Mouse (Mus musculus) B cell, adult 2 months (primary cell): ENCODE data around the gene Sarm1.

Source experiments
- DNase-seq, 2 experiments: peaks; one replicate each; pipeline ENCODE4 v3.0.0; 2022

The Sarm1 gene

DNA sequence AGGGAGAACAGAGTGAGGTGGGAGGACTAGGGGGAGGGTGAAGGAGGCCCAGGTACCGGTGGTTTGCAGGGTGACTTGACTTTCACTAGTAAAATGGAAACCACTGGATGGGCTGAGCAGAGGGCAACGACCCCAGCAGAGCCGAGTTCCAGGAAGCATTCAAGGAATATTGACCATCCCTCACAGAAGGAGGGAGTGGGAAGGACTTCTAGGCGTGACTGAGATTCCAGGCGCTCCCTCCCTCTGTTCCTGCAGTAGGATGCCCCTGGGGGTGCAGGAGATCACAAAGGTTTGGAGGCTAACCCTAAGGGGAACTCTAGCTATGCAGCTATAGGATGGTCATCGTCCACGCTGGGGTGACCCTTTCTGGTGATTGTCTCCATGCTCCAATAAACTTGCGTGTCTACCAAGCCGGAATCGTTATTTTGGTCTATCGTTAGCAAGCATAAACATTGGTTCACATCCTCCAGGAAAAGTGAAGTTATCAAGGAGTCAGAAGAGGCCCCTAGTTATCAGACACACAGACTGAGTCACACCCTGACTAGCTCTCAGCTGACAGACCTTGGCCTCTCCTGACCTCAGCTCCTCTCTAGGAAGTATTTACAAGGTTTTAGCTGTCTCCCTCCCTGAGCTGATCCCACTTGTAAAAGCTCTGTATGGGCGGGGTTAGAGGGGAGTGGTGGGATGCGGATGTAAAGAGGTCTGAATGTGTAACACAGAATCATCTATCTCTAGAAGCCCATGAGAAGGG, 34.1 kb downstream of the Sarm1 start:
- DNase-seq = no peak

DNA sequence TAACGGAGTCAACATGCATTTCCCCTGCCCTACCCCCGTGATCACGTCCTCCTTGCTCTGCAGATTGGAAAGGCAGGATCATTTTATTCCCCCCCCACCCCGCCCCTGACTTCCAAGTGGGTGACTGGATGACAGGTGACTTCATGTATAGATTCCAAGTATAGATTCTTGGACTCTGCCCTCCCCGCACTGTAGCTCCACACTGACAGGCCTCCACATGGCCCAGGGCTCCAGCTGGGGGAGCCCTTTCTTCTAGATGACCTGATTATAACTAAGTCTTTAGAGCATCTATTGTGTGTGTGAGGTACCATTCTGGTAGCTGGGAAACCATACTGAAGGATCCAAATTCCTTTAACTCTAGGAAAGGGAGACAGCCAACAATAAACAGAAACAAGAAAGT, 34.9 kb downstream of the Sarm1 start:
- no peak for DNase-seq

DNA sequence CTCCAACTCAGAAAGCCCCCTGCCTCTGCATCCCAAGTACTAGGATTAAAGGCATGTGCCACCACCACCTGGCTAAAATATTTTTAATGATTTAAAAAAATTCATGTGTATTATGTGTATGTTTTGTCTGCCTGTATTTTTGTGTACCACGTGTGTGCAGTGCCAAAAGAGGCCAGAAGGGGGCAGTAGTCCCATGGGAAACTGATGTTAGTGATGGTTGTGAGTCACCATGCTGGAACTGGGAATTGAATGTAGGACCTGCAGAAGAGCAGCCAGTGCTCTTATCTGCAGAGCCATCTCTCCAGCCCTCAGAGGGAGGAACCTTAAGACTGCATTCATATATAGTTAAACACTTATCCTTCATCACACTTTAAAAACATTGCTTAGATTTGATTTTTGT, 35.7 kb downstream of the Sarm1 start:
- peak; percentile 39 to 43 for DNase-seq

DNA sequence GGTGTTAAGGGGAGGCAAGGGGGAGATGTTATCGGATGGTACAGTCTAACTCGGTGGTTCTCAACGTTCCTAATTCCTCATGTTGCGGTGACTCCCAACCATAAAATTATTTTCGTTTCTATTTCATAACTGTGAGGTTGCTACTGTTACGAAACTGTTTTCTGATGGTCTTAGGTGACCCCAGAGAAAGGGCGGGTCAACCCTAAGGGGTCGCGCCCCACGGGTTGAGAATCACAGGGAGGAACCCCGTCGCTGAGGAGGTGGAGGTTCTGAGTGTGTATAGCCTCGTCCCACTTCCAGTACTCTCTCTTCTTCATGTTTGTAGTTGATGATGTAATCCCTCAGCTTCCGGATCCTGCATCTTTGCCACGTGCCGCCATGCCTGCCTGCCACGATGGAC, 38.8 kb downstream of the Sarm1 start:
- no peak for DNase-seq

DNA sequence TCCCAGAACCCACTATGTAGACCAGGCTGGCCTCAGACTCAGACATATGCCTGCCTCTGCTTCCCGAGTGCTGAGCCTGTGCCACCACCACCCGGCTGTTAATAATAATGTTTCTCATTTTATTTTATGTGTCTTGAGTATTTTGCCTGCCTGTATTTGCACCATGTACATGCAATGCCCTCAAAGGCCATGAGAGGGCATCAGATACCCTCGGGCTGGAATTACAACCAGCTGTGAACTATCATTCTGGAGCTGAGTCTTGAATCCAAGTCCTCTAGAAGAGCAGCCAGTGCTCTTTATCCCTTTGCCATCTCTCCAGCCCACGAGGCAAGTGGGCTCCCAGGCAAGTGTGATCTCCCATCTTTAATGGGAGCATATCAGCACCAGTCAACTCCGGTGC, 42.2 kb downstream of the Sarm1 start:
- DNase-seq = peak; percentile 52 to 58

DNA sequence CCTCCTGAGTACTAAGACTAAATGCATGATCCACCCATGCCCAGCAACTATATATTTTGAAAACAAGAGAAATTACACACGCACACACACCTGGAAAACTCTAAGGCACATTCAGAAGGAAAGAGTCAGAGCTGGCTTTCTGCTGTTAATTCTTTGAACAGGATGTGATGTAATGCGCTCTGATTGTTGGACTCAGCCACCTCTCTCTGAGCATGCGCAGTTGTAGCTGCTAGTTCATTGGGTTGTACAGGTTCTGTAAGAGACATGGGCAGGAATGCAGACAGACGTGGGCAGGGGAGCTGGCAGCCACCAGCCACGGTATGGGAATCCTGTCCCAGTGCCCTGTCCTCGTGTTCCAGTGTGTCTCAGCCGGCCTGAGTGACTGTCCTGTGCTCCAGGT, 43.3 kb downstream of the Sarm1 start:
- DNase-seq = no peak

DNA sequence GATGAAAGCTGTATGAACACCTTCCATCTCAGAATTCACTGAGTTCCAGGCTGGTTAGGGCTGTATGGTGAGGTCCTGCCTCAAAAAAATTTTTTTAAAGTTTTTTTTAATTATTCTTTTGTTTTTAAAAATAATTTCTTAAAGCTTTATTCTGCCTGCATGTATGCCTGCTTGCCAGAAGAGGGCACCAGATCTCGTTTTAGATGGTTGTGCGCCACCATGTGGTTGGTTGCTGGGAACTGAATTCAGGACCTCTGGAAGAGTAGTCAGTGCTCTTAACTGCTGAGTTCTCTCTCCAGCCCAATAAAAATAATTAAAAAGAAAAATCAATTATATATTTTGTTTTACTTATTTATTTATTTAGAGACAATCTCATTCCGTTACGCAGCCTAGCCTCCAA, 43.9 kb downstream of the Sarm1 start:
- peak; percentile 84 to 87 for DNase-seq

DNA sequence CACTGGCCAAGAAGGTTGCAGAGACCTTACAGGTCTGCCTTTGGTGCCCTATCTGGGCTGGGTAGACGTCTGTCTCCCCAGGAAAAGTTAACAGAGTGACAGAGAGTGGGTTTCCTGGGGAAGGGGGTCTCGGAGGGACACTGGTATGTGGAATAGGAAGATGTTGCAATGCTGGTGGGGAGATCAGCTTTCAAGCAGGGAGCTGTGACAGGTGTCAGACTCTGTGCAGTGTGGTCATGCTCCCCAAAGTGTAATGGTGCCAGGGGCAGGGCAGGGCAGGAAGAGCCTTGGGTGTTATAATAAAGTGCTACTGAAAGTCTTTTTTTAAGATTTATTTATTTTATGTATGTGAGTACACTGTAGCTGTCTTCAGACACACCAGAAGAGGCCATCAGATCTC, 47.2 kb downstream of the Sarm1 start:
- DNase-seq = no peak

DNA sequence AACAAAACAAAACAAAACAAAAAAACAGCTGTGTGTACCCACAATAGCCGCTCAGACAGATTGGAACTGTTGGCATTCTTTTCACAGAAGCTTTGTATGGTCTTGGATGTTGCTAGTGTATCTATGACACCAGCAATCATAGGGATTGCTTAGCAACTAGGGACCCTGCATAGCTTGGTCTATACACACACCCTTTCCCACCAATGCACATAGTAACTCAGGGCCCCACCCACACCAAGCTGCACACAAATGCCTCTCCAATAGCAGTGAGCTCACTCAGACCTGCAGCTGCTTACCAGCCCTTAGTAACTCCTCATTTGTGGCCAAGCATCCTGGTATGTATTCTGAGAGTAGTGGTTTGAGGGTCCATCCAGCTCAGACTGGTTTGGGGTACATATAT, 49.3 kb downstream of the Sarm1 start:
- DNase-seq = no peak

DNA sequence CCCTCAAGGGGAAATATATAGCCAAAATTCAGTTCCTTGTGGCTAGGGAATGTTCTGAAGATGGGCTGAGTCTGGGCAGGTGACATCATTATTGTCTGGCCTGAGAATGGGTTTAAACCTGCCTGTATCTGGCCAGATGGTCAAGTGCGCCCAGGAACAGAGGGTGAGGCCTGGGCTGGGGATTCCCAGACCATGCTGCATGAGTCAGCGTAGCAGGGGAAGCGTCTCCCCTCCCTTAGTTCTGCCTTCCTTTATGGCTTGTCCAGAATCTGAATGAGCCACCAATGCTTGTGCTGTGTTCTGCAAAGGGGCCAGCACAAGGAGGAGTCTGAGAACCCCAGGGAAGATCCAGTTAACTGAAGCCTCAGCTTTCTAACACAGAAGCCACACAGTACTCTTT, 50.4 kb downstream of the Sarm1 start:
- no peak for DNase-seq

DNA sequence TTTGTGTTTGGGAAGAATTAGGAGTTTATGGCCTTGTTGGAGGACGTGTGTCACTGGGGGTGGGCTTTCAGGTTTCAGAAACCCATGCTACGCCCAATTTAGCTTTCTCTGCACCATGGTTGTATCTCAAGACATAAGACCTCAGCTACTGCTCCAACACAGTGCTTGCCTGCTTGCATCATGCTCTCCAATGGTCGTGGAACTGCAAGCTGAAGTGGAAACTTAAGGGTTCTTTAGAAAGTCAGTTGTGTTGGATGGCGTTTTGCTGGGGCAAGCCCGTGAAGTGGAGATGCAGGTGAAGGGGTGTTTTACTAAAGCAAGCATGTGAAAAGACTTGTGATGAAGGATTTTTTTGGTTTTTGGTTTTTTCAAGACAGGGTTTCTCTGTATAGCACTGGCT, 54.4 kb downstream of the Sarm1 start:
- DNase-seq = no peak

DNA sequence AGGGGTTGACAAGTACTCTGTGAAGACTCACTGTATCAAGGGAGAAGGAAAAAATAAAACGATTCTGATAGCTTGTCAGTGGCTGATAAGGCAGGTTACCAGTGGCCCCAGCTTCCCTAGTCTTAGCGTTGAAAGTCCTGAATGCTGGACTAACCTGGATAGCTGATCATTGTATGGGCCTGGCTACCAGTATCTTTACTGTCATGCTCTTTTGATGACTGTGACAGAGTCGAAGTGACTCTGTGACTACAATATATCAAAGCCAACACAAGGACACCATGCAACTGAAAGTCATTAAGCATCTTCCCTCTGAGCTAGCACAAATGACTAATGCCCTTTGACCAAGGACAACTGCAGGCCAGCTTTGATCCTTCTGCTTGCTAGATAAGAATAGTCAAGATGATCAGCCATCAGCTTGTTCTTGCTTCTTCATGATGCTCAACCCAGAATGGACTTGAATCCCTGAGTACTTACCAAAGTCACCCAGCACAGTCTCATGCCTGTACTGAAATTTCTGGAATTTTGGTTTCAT, 59.1 kb downstream of the Sarm1 start:
- no peak for DNase-seq

DNA sequence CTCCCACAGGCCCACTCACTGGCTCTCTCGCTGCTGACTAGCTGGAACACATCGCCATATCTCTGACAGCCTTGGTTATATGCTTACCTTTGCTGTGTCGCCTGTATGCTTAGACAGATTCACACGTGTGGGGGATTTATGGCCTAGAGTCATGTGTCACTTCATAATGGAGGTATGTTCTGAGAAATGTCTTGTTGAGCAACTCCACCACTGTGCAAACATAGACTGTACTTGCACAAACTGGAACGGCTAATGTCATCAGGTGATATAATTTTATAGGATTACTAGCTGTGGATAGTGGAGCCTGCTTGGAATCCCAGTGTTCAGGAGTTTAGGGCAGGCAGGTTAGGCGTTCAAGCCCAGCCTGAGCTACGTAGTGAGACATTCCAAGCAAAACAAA, 60.4 kb downstream of the Sarm1 start:
- DNase-seq = no peak

DNA sequence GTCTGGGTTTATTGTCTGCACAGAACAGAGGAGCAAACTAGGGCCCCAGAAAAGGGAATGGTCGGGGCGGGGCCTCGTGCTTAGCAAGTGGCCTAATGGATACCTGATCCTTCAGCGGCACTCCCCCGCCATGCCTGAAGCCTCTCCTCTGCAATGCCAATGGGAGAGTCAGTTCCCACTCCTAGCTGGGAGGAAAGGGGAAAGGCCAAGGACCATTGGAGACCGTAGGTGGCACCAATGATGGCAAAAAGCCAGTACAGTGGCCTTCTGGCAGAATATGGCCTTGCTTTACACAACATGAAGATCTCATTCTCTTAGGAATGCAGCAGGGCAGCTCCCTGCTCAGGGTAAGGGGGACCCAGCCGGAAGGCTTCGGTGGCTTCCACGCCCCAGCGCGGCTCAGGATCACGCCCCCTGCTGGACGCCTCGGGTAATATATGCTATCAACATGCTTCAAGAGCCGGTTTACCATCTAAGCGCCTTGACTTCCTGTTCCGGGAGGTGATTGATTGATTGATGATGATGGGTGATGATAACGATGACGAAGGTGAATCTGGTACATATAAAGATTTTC, 61.7 kb downstream of the Sarm1 start:
- peak; percentile 72 to 74 for DNase-seq

DNA sequence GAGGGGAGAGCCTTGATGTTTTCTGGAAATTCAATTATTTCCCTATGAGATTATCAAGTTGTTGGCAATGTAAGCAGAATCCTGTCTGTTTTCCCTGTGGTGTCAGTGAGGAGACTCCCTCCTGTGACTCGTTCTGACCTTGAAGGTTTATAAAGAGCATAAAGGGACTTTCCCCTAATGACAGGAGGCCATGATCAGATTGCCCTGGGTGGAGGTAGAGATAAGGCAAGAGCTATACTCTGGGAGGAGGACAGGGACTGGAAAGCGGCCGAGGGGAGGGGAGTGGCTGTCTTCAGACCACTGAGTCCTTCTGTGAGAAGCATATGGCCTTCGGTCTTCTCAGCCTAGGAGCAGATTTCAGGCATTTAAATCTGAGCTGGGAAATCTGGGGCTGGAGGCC, 63.5 kb downstream of the Sarm1 start:
- no peak for DNase-seq

DNA sequence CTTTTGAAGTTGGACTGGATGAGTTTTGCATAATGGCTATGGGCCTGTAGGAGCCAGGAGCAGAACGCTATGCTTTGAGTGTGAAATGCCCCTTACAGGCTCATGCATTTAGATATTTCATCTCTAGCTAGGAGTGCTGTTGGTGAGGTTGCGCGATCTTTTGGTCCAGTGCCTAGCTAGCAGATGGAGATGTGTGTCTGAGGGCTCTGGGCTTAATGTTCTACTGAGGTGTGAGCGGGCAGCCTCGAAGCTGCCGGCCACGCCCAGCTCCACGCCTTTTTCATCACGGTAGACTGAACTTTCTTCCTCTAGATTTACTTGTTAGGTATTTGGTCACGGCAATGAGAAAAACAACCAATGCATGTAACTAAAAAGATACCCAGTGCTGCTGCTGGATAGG, 66.4 kb downstream of the Sarm1 start:
- no peak for DNase-seq

DNA sequence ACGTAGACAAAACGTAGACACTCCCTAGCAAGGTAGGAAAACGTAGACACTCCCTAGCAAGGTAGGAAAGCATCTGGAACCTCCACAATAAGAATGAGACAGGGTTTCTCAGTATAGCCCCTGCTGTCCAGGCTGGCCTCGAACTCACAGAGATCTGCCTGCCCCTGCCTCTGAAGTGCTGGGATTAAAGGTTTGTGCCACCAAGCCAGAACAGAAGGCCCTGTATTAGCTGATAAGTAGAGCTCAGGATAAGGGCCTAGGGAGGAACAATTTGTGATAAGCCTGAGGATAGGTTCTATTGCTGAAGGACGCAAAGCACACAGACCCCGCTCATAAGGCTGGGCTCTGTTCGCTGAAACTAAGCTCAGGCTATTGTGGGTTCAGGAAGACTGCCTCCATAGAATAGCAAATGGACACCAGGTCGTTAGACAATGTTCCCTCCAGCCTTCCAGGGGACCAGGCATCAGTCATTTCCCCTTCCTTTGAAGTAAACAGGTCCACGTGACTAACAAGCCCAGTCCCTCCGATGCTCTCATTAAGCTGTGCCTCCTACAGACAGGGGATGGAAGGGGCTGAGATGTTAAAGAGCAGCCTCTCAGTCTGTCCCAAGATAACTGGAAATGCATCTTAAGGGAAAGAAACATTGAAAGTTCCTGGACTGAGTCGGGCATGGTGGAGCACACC, 67.2 kb downstream of the Sarm1 start:
- DNase-seq = no peak

DNA sequence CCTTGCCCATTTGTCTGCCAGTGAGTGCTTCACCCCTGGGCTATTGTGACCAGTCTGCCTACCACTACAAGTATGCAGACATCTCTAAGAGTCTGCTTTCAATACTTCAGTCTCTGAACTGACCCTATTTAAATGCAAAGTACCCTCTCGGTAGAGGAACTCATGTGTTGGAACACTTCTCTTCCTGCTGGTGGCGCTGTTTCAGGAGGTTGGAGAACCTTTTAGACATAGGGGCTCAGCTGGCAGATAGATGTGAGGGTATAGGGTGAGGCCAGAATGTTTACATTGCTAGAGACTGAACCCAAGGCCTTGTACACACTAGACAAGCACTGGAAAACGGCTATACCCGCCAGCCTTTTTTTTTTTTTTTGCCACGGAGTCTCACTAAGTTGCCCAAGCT, 69.2 kb downstream of the Sarm1 start:
- DNase-seq = no peak

DNA sequence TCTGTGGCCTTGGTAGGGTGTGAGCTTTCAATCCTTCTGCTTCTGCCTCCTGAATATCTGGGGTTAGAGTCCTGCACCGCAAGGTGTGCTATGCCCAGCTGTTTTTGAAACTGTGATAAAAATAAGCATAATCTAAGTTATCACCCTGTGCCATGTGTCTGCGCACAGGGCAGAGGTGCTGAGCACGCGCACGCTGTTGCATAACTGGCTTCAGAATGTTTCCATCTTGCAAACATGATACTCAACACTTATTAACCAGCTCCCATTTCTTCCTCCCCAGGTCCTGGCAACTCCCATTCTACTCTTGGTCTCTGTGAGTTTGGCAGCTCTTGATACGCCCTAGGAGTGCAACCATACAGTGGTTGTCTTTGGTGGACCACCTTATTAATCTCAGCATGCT, 69.9 kb downstream of the Sarm1 start:
- DNase-seq = no peak

DNA sequence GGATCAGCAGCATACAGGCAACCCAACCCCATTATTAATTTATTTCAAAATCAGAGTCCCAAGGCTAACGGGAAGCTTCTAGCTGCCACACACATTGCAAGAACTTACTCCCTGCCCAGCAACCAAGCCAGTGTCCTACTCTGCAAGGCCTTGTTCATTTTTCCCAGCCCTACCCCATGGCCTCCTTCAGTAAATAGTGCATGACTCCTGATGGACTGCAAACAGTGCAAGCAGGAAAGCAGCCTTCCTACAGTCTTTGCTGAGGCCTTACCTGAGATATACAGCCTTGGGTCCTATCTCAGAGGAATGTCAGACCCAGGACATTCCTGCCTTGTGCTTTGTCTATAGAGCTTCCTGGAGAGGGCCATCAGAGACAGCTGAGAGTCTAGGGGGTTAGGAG, 72.0 kb downstream of the Sarm1 start:
- no peak for DNase-seq

DNA sequence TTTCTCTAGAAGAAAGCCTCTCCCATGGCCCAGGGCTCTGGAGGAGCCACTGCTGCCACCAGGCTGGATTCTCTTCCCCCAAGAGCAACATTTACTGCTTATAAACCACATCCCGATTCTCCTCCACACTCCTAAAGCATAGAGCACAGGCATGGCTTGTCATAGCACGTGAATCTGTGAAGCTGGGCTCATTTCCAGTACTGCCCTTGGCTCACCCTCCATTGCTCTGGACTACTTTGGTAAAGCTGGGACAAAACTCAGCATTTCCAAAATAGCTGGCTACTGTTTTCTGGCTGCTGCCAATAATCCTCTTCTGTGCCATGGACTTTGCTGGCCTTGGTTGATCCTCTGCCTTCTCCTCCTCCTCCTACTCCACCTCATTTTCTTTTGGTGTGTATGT, 73.2 kb downstream of the Sarm1 start:
- no peak for DNase-seq
